Mouse (Mus musculus): ENCODE results near the gene Znrf3.
"Not testable (repeated sequence)": the region's sequence is repeated elsewhere in the genome, so short reads cannot be mapped to it uniquely, and the experiment has no call there.

Gene Znrf3

GRCm38 (mm10) chr11:5444599-5445451 is at the start of gene Znrf3:
TSS of gene Znrf3 (minus strand) at chr11:5444847.
- DNase-seq (ENCODE audit: low spot score in 2 of 2) = peak; percentile 92 to 94

GRCm38 (mm10) chr11:5493869-5494268 is 49.2 kb upstream of the Znrf3 start:
- no peak for DNase-seq (ENCODE audit: low spot score in 2 of 2)

- DNase-seq (ENCODE audit: low spot score in 2 of 2) = no peak
These were observed 47.3 kb upstream of the Znrf3 start for GRCm38 (mm10) chr11:5491912-5492311.

- DNase-seq (ENCODE audit: low spot score in 2 of 2) = no peak
These were observed 46.5 kb upstream of the Znrf3 start for GRCm38 (mm10) chr11:5490989-5491656.

GRCm38 (mm10) chr11:5489433-5489832 is 44.8 kb upstream of the Znrf3 start:
- not testable (repeated sequence) for DNase-seq (ENCODE audit: low spot score in 2 of 2)

- DNase-seq (ENCODE audit: low spot score in 2 of 2) = peak; percentile 75 to 90
These were observed 40.8 kb upstream of the Znrf3 start for GRCm38 (mm10) chr11:5485193-5486011.

- no peak for DNase-seq (ENCODE audit: low spot score in 2 of 2)
These were observed 37.9 kb upstream of the Znrf3 start for GRCm38 (mm10) chr11:5482581-5482980.

- no peak for DNase-seq (ENCODE audit: low spot score in 2 of 2)
These were observed 34.2 kb upstream of the Znrf3 start for GRCm38 (mm10) chr11:5478831-5479230.

GRCm38 (mm10) chr11:5478193-5478592 is 33.5 kb upstream of the Znrf3 start:
- DNase-seq (ENCODE audit: low spot score in 2 of 2) = no peak

- no peak for DNase-seq (ENCODE audit: low spot score in 2 of 2)
These were observed 32.2 kb upstream of the Znrf3 start for GRCm38 (mm10) chr11:5476806-5477205.

GRCm38 (mm10) chr11:5475556-5476118 is 31.0 kb upstream of the Znrf3 start:
- not testable (repeated sequence) for DNase-seq (ENCODE audit: low spot score in 2 of 2)

- DNase-seq (ENCODE audit: low spot score in 2 of 2) = peak; percentile 72 to 85
These were observed 29.5 kb upstream of the Znrf3 start for GRCm38 (mm10) chr11:5474130-5474529.

- peak in 1 of 2 experiments; percentile 7 for DNase-seq (ENCODE audit: low spot score in 2 of 2)
These were observed 25.4 kb upstream of the Znrf3 start for GRCm38 (mm10) chr11:5470055-5470454.

GRCm38 (mm10) chr11:5469084-5469483 is 24.4 kb upstream of the Znrf3 start:
- DNase-seq (ENCODE audit: low spot score in 2 of 2) = peak; percentile 17 to 28

- no peak for DNase-seq (ENCODE audit: low spot score in 2 of 2)
These were observed 23.8 kb upstream of the Znrf3 start for GRCm38 (mm10) chr11:5468471-5468870.

- no peak for DNase-seq (ENCODE audit: low spot score in 2 of 2)
These were observed 7.3 kb upstream of the Znrf3 start for GRCm38 (mm10) chr11:5451923-5452322.

- DNase-seq (ENCODE audit: low spot score in 2 of 2) = no peak
These were observed 6.7 kb upstream of the Znrf3 start for GRCm38 (mm10) chr11:5451341-5451740.

GRCm38 (mm10) chr11:5450701-5451100 is 6.1 kb upstream of the Znrf3 start:
- no peak for DNase-seq (ENCODE audit: low spot score in 2 of 2)

- DNase-seq (ENCODE audit: low spot score in 2 of 2) = no peak
These were observed 856 bp upstream of the Znrf3 start for GRCm38 (mm10) chr11:5445452-5445953.

GRCm38 (mm10) chr11:5444234-5444598 is 431 bp downstream of the Znrf3 start:
- DNase-seq (ENCODE audit: low spot score in 2 of 2) = peak; percentile 16 to 26

GRCm38 (mm10) chr11:5443511-5444233 is 975 bp downstream of the Znrf3 start:
- peak; percentile 14 to 25 for DNase-seq (ENCODE audit: low spot score in 2 of 2)
